Mouse (Mus musculus) hindbrain, embryonic 13.5 days (tissue): ENCODE results near the gene Borcs5. TPM values are rescaled to one million over a fixed set of nuclear protein-coding genes. Genes with fewer than 3 reads are reported as not detected.
"Not testable (repeated sequence)": the region's sequence is repeated elsewhere in the genome, so short reads cannot be mapped to it uniquely, and the experiment has no call there.

Experiments
- ATAC-seq: fragments of 200-750 bp; cut with Nextera tagmentation; 2 replicates; pipeline ENCODE4 v1.8.0; 2017; ENCODE audit warnings: moderate TSS enrichment; ENCODE audit not compliant: low FRiP score
- H3K27ac ChIP-seq: fragments of 300-500 bp; sonication (generic); 2 replicates; pipeline ENCODE4 v1.5.1; 2015; ENCODE audit warnings: inconsistent platforms, mild to moderate bottlenecking, moderate library complexity
- H3K27me3 ChIP-seq: fragments of 300-500 bp; sonication (generic); 2 replicates; pipeline ENCODE4 v1.6.1; 2015; ENCODE audit warnings: mild to moderate bottlenecking, inconsistent platforms
- H3K36me3 ChIP-seq: fragments of 300-500 bp; sonication (generic); 2 replicates; pipeline ENCODE4 v1.6.1; 2015; ENCODE audit warnings: mild to moderate bottlenecking, inconsistent platforms
- H3K4me1 ChIP-seq: fragments of 300-500 bp; sonication (generic); replicated peaks from 2 replicates; pipeline ENCODE4 v1.6.1; 2015; ENCODE audit warnings: inconsistent platforms
- H3K4me2 ChIP-seq: fragments of 300-500 bp; sonication (generic); 2 replicates; pipeline ENCODE4 v1.6.1; 2015; ENCODE audit warnings: inconsistent platforms, mild to moderate bottlenecking, moderate library complexity
- H3K4me3 ChIP-seq: fragments of 300-500 bp; sonication (generic); 2 replicates; pipeline ENCODE4 v1.5.1; 2015; ENCODE audit warnings: mild to moderate bottlenecking, inconsistent platforms
- H3K9ac ChIP-seq: fragments of 300-500 bp; sonication (generic); 2 replicates; pipeline ENCODE4 v1.6.1; 2015; ENCODE audit warnings: mild to moderate bottlenecking, inconsistent platforms
- H3K9me3 ChIP-seq: fragments of 300-500 bp; sonication (generic); 2 replicates; pipeline ENCODE4 v1.6.1; 2016; ENCODE audit warnings: inconsistent platforms
- WGBS: fragments of 180-500 bp; shearing (Covaris S2); methylation state at CpG from one replicate; pipeline ENCODE4 v1.1.7; 2015; 5-methylcytosine and 5-hydroxymethylcytosine counted together
- polyA plus RNA-seq: library from polyadenylated mRNA; unstranded; fragments of >200 nt; fragmentation: Nextera tagmentation; extraction: Ambion mirVana; gene quantifications from 2 replicates; pipeline ENCODE4 v1.2.1, GENCODE M21; 2015

Borcs5 gene
- polyA plus RNA-seq, 1 experiment from 2014 or later, result 48.7 TPM

DNA sequence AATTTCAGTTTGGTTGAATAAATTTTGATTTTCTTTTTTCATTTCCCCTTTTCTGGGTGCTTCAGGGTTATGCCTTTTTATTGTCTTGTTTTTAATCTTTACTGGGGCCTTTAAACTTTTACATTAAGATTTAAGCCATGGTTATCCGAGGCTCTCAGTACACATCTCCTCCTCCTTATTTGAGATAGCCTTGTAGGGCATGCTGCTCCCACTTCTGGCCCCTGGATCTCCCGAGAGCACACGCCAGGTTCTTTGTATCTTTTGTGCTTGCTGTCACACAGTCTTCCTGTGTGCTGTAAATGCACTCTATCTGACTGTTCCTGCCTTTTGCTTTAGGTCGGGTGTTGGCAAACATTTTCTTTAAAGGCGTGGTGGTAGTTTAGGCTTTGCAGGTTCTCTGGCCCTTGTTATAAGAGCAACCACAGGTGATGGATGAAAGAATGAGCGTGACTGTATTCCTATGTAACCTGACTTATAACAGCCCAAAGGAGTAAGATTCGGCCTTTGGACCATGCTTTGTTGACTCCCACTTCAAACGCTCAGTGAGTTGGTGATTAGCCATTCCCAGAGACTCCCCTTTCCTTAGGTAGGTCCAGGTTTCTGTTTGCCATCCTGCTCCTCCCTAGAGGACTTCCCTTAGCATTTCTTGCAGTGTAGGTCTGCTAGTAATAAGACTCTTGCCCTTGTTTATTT lies 21.6 kb downstream of the Borcs5 start:
- no peak for ATAC-seq
- no peak overlapping the region for H3K4me2 ChIP-seq
- no peak overlapping the region for H3K9ac ChIP-seq
- H3K4me1 ChIP-seq, result no peaks in the 10 kb centered on the region
- no peaks in the 10 kb centered on the region for H3K9me3 ChIP-seq
- no peaks in the 10 kb centered on the region for H3K36me3 ChIP-seq
- no peak overlapping the region for H3K27ac ChIP-seq
- WGBS, result 83% methylated on average over 8 of the region's 8 CpGs
- no peaks in the 10 kb centered on the region for H3K27me3 ChIP-seq
- no peak overlapping the region for H3K4me3 ChIP-seq

DNA sequence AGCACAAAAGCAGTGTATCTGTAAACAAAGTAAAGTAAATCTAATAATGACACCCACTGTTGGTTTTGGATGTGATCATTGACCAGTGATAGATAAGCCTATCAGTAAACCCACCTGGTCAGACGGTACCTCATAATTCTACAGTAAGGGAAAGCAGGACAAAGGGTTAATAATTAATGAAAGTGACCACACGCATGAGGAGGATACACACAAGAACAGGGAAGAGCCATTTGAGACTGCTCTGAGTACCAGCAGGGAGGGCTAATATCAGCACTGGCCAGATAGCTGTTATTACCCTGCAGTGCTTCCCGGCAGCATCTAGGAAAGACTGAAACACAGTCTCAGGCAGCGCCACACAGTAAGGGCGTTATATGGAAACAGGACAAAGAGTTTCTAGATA lies 25.3 kb downstream of the Borcs5 start:
- Histone ChIP-seq H3K4me1 (no peaks in the 10 kb centered on the region), H3K27me3 (no peaks in the 10 kb centered on the region), H3K27ac (no peak overlapping the region), H3K4me3 (no peak overlapping the region), H3K4me2 (no peak overlapping the region), H3K9me3 (no peaks in the 10 kb centered on the region), H3K9ac (no peak overlapping the region), H3K36me3 (no peaks in the 10 kb centered on the region)
- WGBS, result 74% methylated on average over 5 of the region's 5 CpGs
- no peak for ATAC-seq

DNA sequence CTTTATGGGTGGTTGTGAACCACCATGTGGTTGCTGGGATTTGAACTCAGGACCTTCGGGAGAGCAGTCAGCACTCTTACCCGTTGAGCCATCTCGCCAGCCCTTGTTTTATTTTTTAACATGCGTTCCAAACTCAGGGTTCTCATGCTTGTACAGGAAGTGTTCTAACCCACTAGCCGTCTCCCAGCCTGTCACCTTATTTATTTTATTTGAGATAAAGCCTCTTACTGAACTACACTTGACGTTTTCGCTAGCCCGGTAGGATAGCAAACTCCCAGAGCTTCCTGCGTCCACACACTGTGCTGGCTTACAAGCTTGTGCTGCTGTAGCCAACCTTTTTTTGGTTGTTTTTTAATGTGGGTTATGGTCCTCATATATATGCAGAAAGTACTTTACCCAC lies 26.5 kb downstream of the Borcs5 start:
- Histone ChIP-seq H3K27me3 (no peaks in the 10 kb centered on the region), H3K36me3 (no peaks in the 10 kb centered on the region), H3K9me3 (no peaks in the 10 kb centered on the region), H3K4me3 (no peak overlapping the region), H3K9ac (no peak overlapping the region), H3K4me2 (no peak overlapping the region), H3K4me1 (no peaks in the 10 kb centered on the region), H3K27ac (no peak overlapping the region)
- ATAC-seq, result no peak
- WGBS, result 86% methylated on average over 9 of the region's 9 CpGs

DNA sequence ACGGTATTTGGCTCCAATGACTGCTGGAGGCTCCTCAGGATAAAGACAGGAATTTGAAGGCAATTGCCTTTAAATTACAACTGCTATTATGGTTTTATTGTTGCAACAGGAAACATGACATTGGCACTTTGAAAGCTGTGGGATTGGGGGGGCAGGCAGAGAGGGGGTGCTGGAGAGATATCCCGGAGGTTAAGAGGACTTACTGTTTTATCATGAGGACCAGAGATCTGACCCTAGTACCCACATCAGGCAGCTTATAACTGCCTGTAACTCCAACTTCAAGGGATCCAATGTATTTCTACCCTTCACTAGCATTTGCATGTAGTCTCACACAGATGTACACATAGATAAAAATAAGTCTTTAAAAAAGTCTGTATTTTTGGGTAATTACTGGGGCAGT lies 29.2 kb downstream of the Borcs5 start:
- H3K36me3 ChIP-seq, result no peaks in the 10 kb centered on the region

DNA sequence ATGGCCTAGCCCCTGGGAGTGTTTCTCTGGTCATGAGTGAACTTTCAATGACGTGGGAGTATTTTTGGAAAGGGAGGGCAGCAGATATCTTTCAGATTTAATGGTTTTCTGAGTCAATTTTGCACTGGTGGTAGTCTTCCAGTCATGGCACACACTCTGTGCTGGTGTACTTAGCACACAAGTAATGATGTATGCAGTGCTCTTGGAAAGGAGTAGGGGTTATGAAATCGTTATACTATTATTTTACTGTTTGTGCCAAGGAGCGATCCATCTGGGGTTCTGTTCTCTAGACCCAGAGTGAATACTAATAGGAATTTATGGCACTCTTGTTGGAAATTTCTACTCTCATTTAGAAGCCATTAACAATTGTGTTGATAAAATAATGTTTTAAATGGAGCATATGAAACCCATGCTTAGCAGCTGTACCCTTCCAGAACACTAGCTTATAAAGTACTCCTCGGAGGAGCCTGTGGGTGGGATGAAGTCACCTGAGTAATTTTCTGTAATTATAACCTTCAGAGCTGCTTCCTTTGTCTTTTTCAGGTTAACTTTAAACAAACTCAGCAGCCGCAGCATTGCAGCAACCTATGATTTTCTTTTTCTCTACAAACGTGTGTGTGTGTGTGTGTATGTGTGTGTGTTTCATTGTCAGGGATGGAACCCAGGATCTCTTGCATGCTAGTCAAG lies 30.0 kb downstream of the Borcs5 start:
- WGBS, result 76% methylated on average over 6 of the region's 6 CpGs
- Histone ChIP-seq H3K36me3 (no peaks in the 10 kb centered on the region), H3K9ac (no peak overlapping the region), H3K4me2 (no peak overlapping the region), H3K4me3 (no peak overlapping the region), H3K9me3 (no peaks in the 10 kb centered on the region), H3K4me1 (0 out of 2 replicates have a peak, but pooled peaks cover 3% of the 10 kb centered on the region), H3K27ac (no peak overlapping the region), H3K27me3 (no peaks in the 10 kb centered on the region)
- no peak for ATAC-seq

More for the DNA sequence above, 29.2 kb downstream of the Borcs5 start:
- Histone ChIP-seq H3K4me3 (no peak overlapping the region), H3K27me3 (no peaks in the 10 kb centered on the region), H3K27ac (no peak overlapping the region), H3K4me1 (0 out of 2 replicates have a peak, but pooled peaks cover 3% of the 10 kb centered on the region), H3K9ac (no peak overlapping the region), H3K4me2 (no peak overlapping the region), H3K9me3 (no peaks in the 10 kb centered on the region)
- no peak for ATAC-seq
- WGBS, result 92% methylated on average over 2 of the region's 2 CpGs

DNA sequence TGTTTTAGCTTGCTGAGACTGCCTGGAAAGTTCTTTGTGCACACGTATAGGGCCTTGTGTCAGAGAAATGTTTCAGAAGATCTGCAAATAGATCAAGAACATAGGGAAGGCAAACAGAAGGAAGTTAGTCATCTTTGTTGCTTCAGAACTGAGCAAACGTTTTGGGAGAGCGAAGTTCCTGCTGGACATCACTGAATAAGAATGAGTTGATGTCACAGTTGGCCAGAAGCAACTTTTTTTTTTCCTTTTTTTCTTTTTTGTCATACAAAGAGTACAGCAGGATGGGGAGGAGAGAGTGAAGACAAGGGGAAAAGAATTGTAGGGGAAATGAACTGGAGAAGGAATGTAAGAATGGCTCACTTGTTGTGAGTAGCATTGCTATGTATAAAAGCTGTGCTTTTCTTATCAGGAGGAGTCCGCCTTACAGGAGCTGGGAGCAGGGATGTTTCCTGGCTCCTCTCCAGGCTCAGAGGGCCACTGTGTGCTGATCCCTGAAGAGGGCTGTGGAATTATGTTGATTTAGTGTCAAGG lies 31.6 kb downstream of the Borcs5 start:
- no peaks in the 10 kb centered on the region for H3K36me3 ChIP-seq
- H3K27me3 ChIP-seq, result no peaks in the 10 kb centered on the region
- ATAC-seq, result no peak
- H3K27ac ChIP-seq, result no peak overlapping the region
- H3K9ac ChIP-seq, result no peak overlapping the region
- H3K4me3 ChIP-seq, result no peak overlapping the region
- 0 out of 2 replicates have a peak, but pooled peaks cover 3% of the 10 kb centered on the region for H3K4me1 ChIP-seq
- WGBS, result 53% methylated on average over 4 of the region's 4 CpGs
- H3K4me2 ChIP-seq, result no peak overlapping the region
- H3K9me3 ChIP-seq, result no peaks in the 10 kb centered on the region

DNA sequence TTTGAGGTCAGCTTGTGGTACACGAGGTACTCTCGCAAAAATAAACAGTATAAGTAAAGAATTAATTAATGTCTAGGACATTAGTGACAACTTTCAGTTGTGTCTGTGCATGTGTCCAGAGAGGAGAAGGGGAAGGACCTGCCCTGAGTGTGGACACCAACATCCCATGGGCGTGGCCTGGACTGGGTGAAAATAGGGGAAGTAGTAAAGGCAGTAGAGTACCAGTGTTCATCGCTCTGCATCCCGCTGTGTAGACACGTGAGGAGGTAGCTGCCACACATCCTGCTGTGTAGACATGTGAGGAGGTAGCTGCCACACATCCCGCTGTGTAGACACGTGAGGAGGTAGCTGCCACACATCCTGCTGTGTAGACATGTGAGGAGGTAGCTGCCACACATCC lies 34.4 kb downstream of the Borcs5 start:
- WGBS, result 89% methylated on average over 8 of the region's 8 CpGs

DNA sequence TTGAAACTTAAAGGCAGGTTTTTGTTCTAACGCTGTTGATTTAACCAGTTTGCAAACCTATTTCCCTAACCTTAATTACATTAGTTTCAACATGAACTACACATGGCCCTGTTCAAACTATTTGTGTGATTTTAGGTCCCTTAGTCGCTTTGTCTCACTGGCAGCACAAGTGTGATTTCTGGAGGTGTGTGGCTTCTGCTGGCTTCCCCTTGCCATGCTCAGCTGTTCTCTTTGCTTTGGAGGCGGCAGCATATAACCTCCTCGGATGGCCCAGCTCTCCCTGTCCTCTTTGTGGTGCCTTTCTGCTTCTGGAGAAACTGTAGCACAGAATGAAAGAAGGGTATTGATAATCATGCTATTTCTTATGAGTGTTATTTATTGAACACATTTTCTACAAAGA lies 38.2 kb downstream of the Borcs5 start:
- Histone ChIP-seq H3K9ac (no peak overlapping the region), H3K36me3 (no peaks in the 10 kb centered on the region), H3K27ac (no peak overlapping the region), H3K4me3 (no peak overlapping the region), H3K4me2 (no peak overlapping the region), H3K27me3 (no peaks in the 10 kb centered on the region), H3K4me1 (no peaks in the 10 kb centered on the region), H3K9me3 (no peaks in the 10 kb centered on the region)
- ATAC-seq, result no peak
- 85% methylated on average over 4 of the region's 4 CpGs for WGBS

More for the DNA sequence above, 34.4 kb downstream of the Borcs5 start:
- not testable (repeated sequence) for H3K27ac ChIP-seq, H3K9me3 ChIP-seq, H3K9ac ChIP-seq, H3K4me3 ChIP-seq, ATAC-seq, H3K4me2 ChIP-seq, H3K27me3 ChIP-seq, H3K4me1 ChIP-seq, H3K36me3 ChIP-seq

DNA sequence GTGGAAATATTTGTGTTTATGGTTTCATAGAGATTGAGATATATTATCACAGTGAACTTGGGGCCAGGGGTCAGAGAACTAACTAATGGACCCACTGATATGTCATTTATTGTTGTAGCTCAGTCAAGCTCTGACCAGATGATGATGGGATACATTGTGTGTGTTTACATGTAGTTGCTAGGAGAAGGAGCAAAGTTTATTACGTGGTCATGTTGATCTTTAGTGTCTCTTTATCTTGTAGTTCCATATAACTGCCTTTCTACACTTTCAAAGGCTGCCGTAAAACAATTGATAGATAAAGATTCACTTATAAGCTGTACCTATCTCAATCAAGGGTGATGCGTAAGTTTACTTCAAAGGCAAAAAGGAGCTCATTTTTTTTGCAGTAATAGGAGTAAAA lies 38.7 kb downstream of the Borcs5 start:
- no peaks in the 10 kb centered on the region for H3K27me3 ChIP-seq
- 79% methylated on average over 3 of the region's 3 CpGs for WGBS
- H3K4me2 ChIP-seq, result no peak overlapping the region
- H3K9ac ChIP-seq, result no peak overlapping the region
- H3K4me1 ChIP-seq, result no peaks in the 10 kb centered on the region
- ATAC-seq, result no peak
- H3K9me3 ChIP-seq, result no peaks in the 10 kb centered on the region
- H3K4me3 ChIP-seq, result no peak overlapping the region
- H3K36me3 ChIP-seq, result no peaks in the 10 kb centered on the region
- H3K27ac ChIP-seq, result no peak overlapping the region

DNA sequence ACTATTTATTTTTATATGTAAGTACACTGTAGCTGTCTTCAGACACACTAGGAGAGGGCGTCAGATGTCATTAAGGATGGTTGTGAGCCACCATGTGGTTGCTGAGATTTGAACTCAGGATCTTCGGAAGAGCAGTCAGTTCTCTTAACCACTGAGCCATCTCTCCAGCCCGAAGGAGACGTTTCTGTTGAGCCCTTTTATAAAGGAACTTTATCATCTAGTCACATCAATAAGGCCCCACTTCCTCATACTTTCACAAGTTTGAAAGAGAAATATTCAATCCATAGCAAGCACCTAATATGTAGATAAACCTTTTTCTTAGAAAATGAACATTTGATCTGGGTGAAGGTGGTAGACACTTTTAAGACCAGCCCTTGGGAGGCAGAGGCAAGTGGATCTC lies 40.0 kb downstream of the Borcs5 start:
- not testable (repeated sequence) for H3K36me3 ChIP-seq
- WGBS, result 91% methylated on average over 4 of the region's 4 CpGs

DNA sequence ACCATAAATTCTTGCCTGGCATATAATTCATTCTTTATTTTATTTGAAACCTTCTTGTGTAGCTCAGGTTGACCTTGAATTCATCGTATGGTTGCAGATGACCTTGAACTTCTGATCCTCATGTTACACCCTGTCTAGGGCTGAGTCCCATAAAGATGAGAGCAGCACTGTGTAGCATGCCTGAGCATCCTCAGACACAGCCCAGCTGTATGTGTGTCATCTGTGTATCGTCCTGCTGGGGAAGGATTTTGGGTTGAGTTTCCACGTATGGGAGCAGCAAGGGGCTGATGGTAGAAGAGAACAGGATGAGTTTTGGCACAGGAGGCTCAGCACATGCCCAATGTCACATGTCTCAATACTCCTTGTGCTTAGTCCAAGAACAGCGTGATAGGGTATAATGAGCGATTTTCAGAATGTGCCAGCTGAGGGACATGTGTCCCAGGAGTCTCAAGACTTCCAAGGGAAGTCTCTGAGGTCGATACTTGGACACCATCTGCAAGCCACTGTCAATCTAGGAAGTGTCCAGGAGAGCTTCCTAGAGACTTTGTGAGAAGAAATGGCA lies 45.1 kb downstream of the Borcs5 start:
- Histone ChIP-seq H3K4me3 (no peak overlapping the region), H3K27me3 (no peaks in the 10 kb centered on the region), H3K4me1 (peaks cover 7% of the 10 kb centered on the region; the same call in 1 of the 2 replicates), H3K4me2 (no peak overlapping the region), H3K27ac (no peak overlapping the region), H3K36me3 (0 out of 2 replicates have a peak, but pooled peaks cover 4% of the 10 kb centered on the region), H3K9me3 (no peaks in the 10 kb centered on the region), H3K9ac (no peak overlapping the region)
- no peak for ATAC-seq
- 71% methylated on average over 6 of the region's 6 CpGs for WGBS

More for the DNA sequence above, 40.0 kb downstream of the Borcs5 start:
- not testable (repeated sequence) for H3K27me3 ChIP-seq, H3K4me2 ChIP-seq, H3K27ac ChIP-seq, ATAC-seq, H3K4me1 ChIP-seq, H3K9ac ChIP-seq, H3K4me3 ChIP-seq, H3K9me3 ChIP-seq

DNA sequence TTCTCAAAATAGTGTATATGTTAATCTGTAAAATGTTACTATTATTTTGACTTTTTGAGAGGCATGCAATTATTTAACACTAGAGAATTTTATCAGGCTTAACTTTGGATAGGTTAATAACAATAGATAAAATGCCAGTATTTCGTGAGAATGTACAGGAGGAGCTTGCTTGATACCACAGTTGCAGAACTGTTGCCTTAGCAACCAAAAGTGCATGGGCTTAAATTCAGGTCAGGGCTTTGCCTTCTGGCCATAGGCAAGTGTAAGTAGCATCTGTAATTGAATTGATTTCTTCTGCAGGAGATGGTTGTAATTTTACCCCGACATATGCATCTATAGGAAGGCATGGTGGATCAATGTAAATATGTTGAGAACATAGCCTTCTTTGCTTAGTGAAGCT lies 45.7 kb downstream of the Borcs5 start:
- Histone ChIP-seq H3K4me3 (no peak overlapping the region), H3K36me3 (0 out of 2 replicates have a peak, but pooled peaks cover 4% of the 10 kb centered on the region), H3K27ac (no peak overlapping the region; the same call in 1 of the 2 replicates), H3K9me3 (no peaks in the 10 kb centered on the region), H3K27me3 (no peaks in the 10 kb centered on the region), H3K4me2 (no peak overlapping the region), H3K9ac (no peak overlapping the region), H3K4me1 (peaks cover 7% of the 10 kb centered on the region; the same call in 1 of the 2 replicates)
- no peak for ATAC-seq
- 44% methylated on average over 2 of the region's 2 CpGs for WGBS
